In genomic region chr2:60812949-60813348, GRCm38 (mm10) we compare ENCODE assay signal across 15 mouse cellular contexts.
A peak's percentile ranks its signal among the peaks of the same experiment; 100 is the strongest.
DNase-seq lines count a peak whose midpoint lies in the region; ATAC-seq and TF ChIP-seq lines count a peak whose summit lies in the region.
"Had no signal": no experiment of that assay in that cellular context is flagged by ENCODE, and none has a peak within 500 bp of the region (broad histone marks: within the 10 kb centered on the region; RNA-seq: fewer than 3 reads in every experiment).

No protein-coding gene starts in this region.

- H3K27me3 ChIP-seq in heart, embryonic 12.5 days (replicated peaks), result no peaks in the 10 kb centered on the region
- no peaks in the 10 kb centered on the region for H3K27me3 ChIP-seq in embryonic facial prominence, embryonic 14.5 days (replicated peaks; ENCODE audit: control insufficient read depth, insufficient read depth, low read length)
- H3K27me3 ChIP-seq in heart, postnatal 0 days (ENCODE audit: control insufficient read depth, insufficient read depth, low read length), result no peaks in the 10 kb centered on the region
- H3K27me3 ChIP-seq: CH12.LX; kidney, embryonic 15.5 days; neural tube, embryonic 12.5 days had no signal

- TF ChIP-seq EP300 in heart, postnatal 0 days (IDR thresholded peaks at IDR 0.05; ENCODE audit: low read depth), result no peak

- DNase-seq in heart, adult 11 months, result peak; percentile 95
- DNase-seq in lung, adult 18-20 months, result peak; percentile 52 to 56
- DNase-seq in lung, postnatal 14 days, result no peak
- peak; percentile 58 for DNase-seq in embryonic facial prominence, embryonic 14.5 days (ENCODE audit: low spot score)
- no peak for DNase-seq in heart, postnatal 0 days (ENCODE audit: low spot score)
- no peak for DNase-seq in urinary bladder, adult 2 months (ENCODE audit: low spot score)
- DNase-seq: adrenal gland, postnatal 14 days; cerebellum, postnatal 10 days; thymus, postnatal 14 days had no signal

- TF ChIP-seq CTCF in heart, postnatal 0 days (IDR thresholded peaks at IDR 0.05; ENCODE audit: low read depth), result no peak

- ATAC-seq in heart, embryonic 12.5 days (ENCODE audit: insufficient number of reproducible peaks, low FRiP score), result no peak
- no peak for ATAC-seq in embryonic facial prominence, embryonic 14.5 days (ENCODE audit: low read depth)
- ATAC-seq in heart, postnatal 0 days (ENCODE audit: insufficient read depth, low read depth), result no peak
- ATAC-seq: forebrain, embryonic 14.5 days had no signal

- H3K9ac ChIP-seq in heart, embryonic 12.5 days, result no peak overlapping the region
- H3K9ac ChIP-seq in embryonic facial prominence, embryonic 14.5 days (ENCODE audit: low read depth, low read length), result no peak overlapping the region
- no peak overlapping the region for H3K9ac ChIP-seq in heart, postnatal 0 days (replicated peaks; ENCODE audit: low read depth, low read length)
- H3K9ac ChIP-seq: kidney, embryonic 15.5 days; neural tube, embryonic 12.5 days had no signal

- 82% methylated on average over 12 of the region's 12 CpGs for WGBS in heart, embryonic 12.5 days
- 71% methylated on average over 12 of the region's 12 CpGs for WGBS in embryonic facial prominence, embryonic 14.5 days
- 65% methylated on average over 12 of the region's 12 CpGs for WGBS in heart, postnatal 0 days

- no peaks in the 10 kb centered on the region for H3K9me3 ChIP-seq in heart, embryonic 12.5 days (replicated peaks)
- H3K9me3 ChIP-seq in embryonic facial prominence, embryonic 14.5 days (ENCODE audit: control insufficient read depth, low read length), result no peaks in the 10 kb centered on the region
- no peaks in the 10 kb centered on the region for H3K9me3 ChIP-seq in heart, postnatal 0 days (replicated peaks; ENCODE audit: control insufficient read depth, low read length)
- H3K9me3 ChIP-seq: kidney, embryonic 15.5 days; neural tube, embryonic 12.5 days had no signal

- no peak overlapping the region for H3K4me2 ChIP-seq in heart, embryonic 12.5 days
- no peak overlapping the region for H3K4me2 ChIP-seq in embryonic facial prominence, embryonic 14.5 days (ENCODE audit: low read depth, low read length)
- no peak overlapping the region for H3K4me2 ChIP-seq in heart, postnatal 0 days (ENCODE audit: low read depth, low read length)
- H3K4me2 ChIP-seq: kidney, embryonic 15.5 days; liver, embryonic 11.5 days; neural tube, embryonic 12.5 days had no signal

- H3K4me1 ChIP-seq in heart, embryonic 12.5 days (replicated peaks), result peaks cover 59% of the 10 kb centered on the region
- H3K4me1 ChIP-seq in embryonic facial prominence, embryonic 14.5 days (ENCODE audit: control insufficient read depth, insufficient read depth, low read length), result peaks cover 29% of the 10 kb centered on the region
- peaks cover 47% of the 10 kb centered on the region for H3K4me1 ChIP-seq in heart, postnatal 0 days (ENCODE audit: control insufficient read depth, insufficient read depth)

- H3K36me3 ChIP-seq in heart, embryonic 12.5 days, result peaks cover 6% of the 10 kb centered on the region; the same call in 1 of the 2 replicates
- H3K36me3 ChIP-seq in embryonic facial prominence, embryonic 14.5 days (ENCODE audit: control insufficient read depth, insufficient read depth, low read length), result no peaks in the 10 kb centered on the region
- no peaks in the 10 kb centered on the region for H3K36me3 ChIP-seq in heart, postnatal 0 days (replicated peaks; ENCODE audit: control insufficient read depth, insufficient read depth, low read length)
- H3K36me3 ChIP-seq: kidney, embryonic 15.5 days; neural tube, embryonic 12.5 days had no signal

- no peak overlapping the region for H3K4me3 ChIP-seq in heart, embryonic 12.5 days
- H3K4me3 ChIP-seq in embryonic facial prominence, embryonic 14.5 days (ENCODE audit: low read depth, low read length), result no peak overlapping the region
- H3K4me3 ChIP-seq in heart, postnatal 0 days (ENCODE audit: low read depth, low read length), result no peak overlapping the region
- H3K4me3 ChIP-seq: kidney, embryonic 15.5 days; neural tube, embryonic 12.5 days had no signal

- no peak overlapping the region for H3K27ac ChIP-seq in heart, embryonic 12.5 days (ENCODE audit: poor library complexity, severe bottlenecking)
- H3K27ac ChIP-seq in embryonic facial prominence, embryonic 14.5 days (replicated peaks; ENCODE audit: low read depth, low read length), result peak overlapping the region; percentile 30
- peak overlapping the region; percentile 60; the same call in 1 of the 2 replicates for H3K27ac ChIP-seq in heart, postnatal 0 days (ENCODE audit: low read depth)
- H3K27ac ChIP-seq: kidney, embryonic 15.5 days; neural tube, embryonic 12.5 days had no signal

Comparison
In these comparisons a context has a peak if more than half of its experiments do, and no peak if none do; other contexts are left out.
1. DNase-seq: peak in heart, adult 11 months (single experiment), lung, adult 18-20 months (2 of 2) and embryonic facial prominence, embryonic 14.5 days (single experiment); none in lung, postnatal 14 days (single experiment), heart, postnatal 0 days (single experiment) and urinary bladder, adult 2 months (single experiment).